10 mouse cellular contexts compared by ENCODE assay signal in the genomic region with DNA sequence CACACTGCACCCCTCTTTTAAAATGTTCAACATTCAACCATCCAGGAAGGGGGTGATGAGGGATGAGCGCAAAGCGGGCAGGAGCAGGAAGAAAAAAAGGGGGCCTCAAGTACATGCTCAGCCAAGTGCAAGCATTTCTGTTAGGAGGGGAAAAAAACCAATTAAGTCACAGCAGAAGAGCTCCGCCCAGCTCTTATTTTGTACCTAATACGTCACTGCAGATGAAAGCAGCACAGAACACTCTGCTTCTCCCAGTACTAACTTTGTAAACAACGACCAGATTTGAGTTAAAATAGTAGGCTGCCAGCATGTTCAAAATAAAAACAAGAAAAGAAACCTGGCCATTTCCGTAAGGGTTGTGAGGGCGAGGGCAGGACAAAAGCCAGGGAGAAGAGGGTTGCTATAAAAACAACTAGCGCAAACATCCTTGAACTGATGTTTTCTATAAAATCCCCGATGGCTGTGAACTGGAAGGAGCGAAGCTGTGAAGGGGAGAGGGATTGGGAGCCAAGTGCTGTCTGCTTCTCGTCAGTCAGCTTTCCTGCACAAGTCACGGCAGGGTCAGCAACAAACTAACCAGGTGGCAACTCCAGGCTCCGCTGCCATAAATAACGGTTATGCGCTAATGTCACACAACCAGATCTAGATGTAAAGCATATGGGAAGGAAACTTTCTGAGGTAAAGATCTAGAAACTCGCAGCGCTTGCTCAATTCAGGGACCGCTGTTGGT. TPM values are rescaled to one million over a fixed set of nuclear protein-coding genes. Genes with fewer than 3 reads are reported as not detected.
DNase-seq lines count a peak whose midpoint lies in the region; ATAC-seq and TF ChIP-seq lines count a peak whose summit lies in the region.
"Had no signal": no experiment of that assay in that cellular context is flagged by ENCODE, and none has a peak within 500 bp of the region (broad histone marks: within the 10 kb centered on the region; RNA-seq: fewer than 3 reads in every experiment).

No protein-coding gene starts in this region.

- peak overlapping the region; percentile 60 for H3K4me2 ChIP-seq in heart, embryonic 13.5 days
- peak overlapping the region; percentile 3; the same call in 1 of the 2 replicates for H3K4me2 ChIP-seq in hindbrain, embryonic 16.5 days (ENCODE audit: low read length)
- H3K4me2 ChIP-seq in midbrain, embryonic 14.5 days (ENCODE audit: low read length): 0 out of 2 replicates have a peak overlapping the region, but pooled peaks have one; percentile 15

- peak overlapping the region; percentile 69 for H3K9ac ChIP-seq in heart, embryonic 13.5 days
- no peak overlapping the region for H3K9ac ChIP-seq in hindbrain, embryonic 16.5 days (ENCODE audit: low read depth, low read length)
- H3K9ac ChIP-seq in midbrain, embryonic 14.5 days (replicated peaks; ENCODE audit: low read length): no peak overlapping the region

- peak overlapping the region; percentile 72 for H3K27ac ChIP-seq in heart, embryonic 13.5 days (replicated peaks)
- no peak overlapping the region for H3K27ac ChIP-seq in hindbrain, embryonic 16.5 days (ENCODE audit: low read depth, low read length)
- H3K27ac ChIP-seq in midbrain, embryonic 14.5 days (replicated peaks; ENCODE audit: low read depth, low read length): no peak overlapping the region
- H3K27ac ChIP-seq in thymus, adult 2 months (ENCODE audit: control insufficient read depth, insufficient read depth, low read length): no peak overlapping the region

- WGBS in heart, embryonic 13.5 days: 41% methylated on average over 18 of the region's 18 CpGs
- 35% methylated on average over 18 of the region's 18 CpGs for WGBS in hindbrain, embryonic 16.5 days
- WGBS in midbrain, embryonic 14.5 days: 37% methylated on average over 18 of the region's 18 CpGs
- WGBS in thymus, adult 2 months: 87% methylated on average over 18 of the region's 18 CpGs

- no peaks in the 10 kb centered on the region for H3K9me3 ChIP-seq in heart, embryonic 13.5 days
- H3K9me3 ChIP-seq in hindbrain, embryonic 16.5 days (ENCODE audit: control insufficient read depth, low read length): no peaks in the 10 kb centered on the region
- H3K9me3 ChIP-seq in midbrain, embryonic 14.5 days (ENCODE audit: control insufficient read depth, low read length): no peaks in the 10 kb centered on the region

- H3K4me1 ChIP-seq in heart, embryonic 13.5 days: peaks cover 38% of the 10 kb centered on the region
- peaks cover 8% of the 10 kb centered on the region for H3K4me1 ChIP-seq in hindbrain, embryonic 16.5 days (ENCODE audit: control insufficient read depth, insufficient read depth, low read depth, low read length)
- H3K4me1 ChIP-seq in midbrain, embryonic 14.5 days (ENCODE audit: control insufficient read depth, insufficient read depth, low read length): peaks cover 9% of the 10 kb centered on the region
- H3K4me1 ChIP-seq in thymus, adult 2 months (replicated peaks; ENCODE audit: control insufficient read depth, insufficient read depth, low read length): peaks cover 4% of the 10 kb centered on the region

- H3K36me3 ChIP-seq in heart, embryonic 13.5 days: no peaks in the 10 kb centered on the region
- H3K36me3 ChIP-seq in hindbrain, embryonic 16.5 days (ENCODE audit: control insufficient read depth, insufficient read depth, low read length): no peaks in the 10 kb centered on the region
- H3K36me3 ChIP-seq in midbrain, embryonic 14.5 days (ENCODE audit: control insufficient read depth, insufficient read depth, low read length): no peaks in the 10 kb centered on the region
- no peaks in the 10 kb centered on the region for H3K36me3 ChIP-seq in thymus, adult 2 months (ENCODE audit: control insufficient read depth, insufficient read depth, low read length)

- TF ChIP-seq CTCF in thymus, adult 2 months (IDR thresholded peaks at IDR 0.05; ENCODE audit: borderline replicate concordance, control insufficient read depth, extremely low read depth, insufficient read depth, low read length, poor library complexity): no peak

- H3K27me3 ChIP-seq in heart, embryonic 13.5 days (replicated peaks): no peaks in the 10 kb centered on the region
- H3K27me3 ChIP-seq in hindbrain, embryonic 16.5 days (replicated peaks; ENCODE audit: control insufficient read depth, insufficient read depth, low read length): no peaks in the 10 kb centered on the region
- no peaks in the 10 kb centered on the region for H3K27me3 ChIP-seq in midbrain, embryonic 14.5 days (ENCODE audit: control insufficient read depth, insufficient read depth, low read length)
- no peaks in the 10 kb centered on the region for H3K27me3 ChIP-seq in thymus, adult 2 months (ENCODE audit: control insufficient read depth, insufficient read depth, low read length)

- no peak for ATAC-seq in heart, embryonic 13.5 days (ENCODE audit: extremely low read depth, insufficient number of reproducible peaks, low FRiP score, low TSS enrichment)
- no peak for ATAC-seq in hindbrain, embryonic 16.5 days
- ATAC-seq in midbrain, embryonic 14.5 days (ENCODE audit: low FRiP score, low TSS enrichment): no peak
- ATAC-seq: inflammation-experienced regulatory T-cells, adult 6 months had no signal

- peak overlapping the region; percentile 25 for H3K4me3 ChIP-seq in heart, embryonic 13.5 days
- H3K4me3 ChIP-seq in hindbrain, embryonic 16.5 days (ENCODE audit: low read length): no peak overlapping the region
- no peak overlapping the region for H3K4me3 ChIP-seq in midbrain, embryonic 14.5 days (replicated peaks; ENCODE audit: low read depth, low read length)
- no peak overlapping the region for H3K4me3 ChIP-seq in thymus, adult 2 months (ENCODE audit: control insufficient read depth, insufficient read depth, low read length)

- no peak for TF ChIP-seq POLR2A in thymus, adult 2 months (IDR thresholded peaks at IDR 0.05; ENCODE audit: control insufficient read depth, extremely low read depth, insufficient read depth, low read length, poor library complexity)

- DNase-seq in heart, adult 8-10 months (ENCODE audit: low spot score): no peak
- DNase-seq in embryo, embryonic 10.5 days (ENCODE audit: low spot score): peak; percentile 81
- DNase-seq in midbrain, embryonic 14.5 days: no peak
- no peak for DNase-seq in frontal cortex, postnatal 36 days (ENCODE audit: low spot score in 2 of 2)
- no peak for DNase-seq in thymus, adult 2 months
- no peak for DNase-seq in thymus, postnatal 0 days (ENCODE audit: low spot score)
- DNase-seq: B cell, adult 2 months had no signal

RNA-seq across cellular contexts. Expression of gene BC052040, which starts 2.2 kb away (rescaled TPM):
- polyA plus RNA-seq in heart, embryonic 13.5 days (2015; fragmentation: Nextera tagmentation; extraction: Ambion mirVana): 14.5 and 15.7 TPM in 2 replicates
- total RNA-seq in heart, adult 8-10 months (2022): 1 to 10 TPM; 2.0 to 3.1 (median 2.9) TPM
- 20.5 and 23.3 TPM in 2 replicates for polyA plus RNA-seq in hindbrain, embryonic 16.5 days (2015; fragmentation: Nextera tagmentation; extraction: Ambion mirVana)
- polyA plus RNA-seq in midbrain, embryonic 14.5 days (2014; fragmentation: Nextera tagmentation; extraction: Ambion mirVana): 10.4 and 15.7 TPM in 2 replicates
- 3.8 and 4.6 TPM in 2 replicates for polyA plus RNA-seq in thymus, adult 2 months (2012; rRNA removed)
- 6.2 and 9.3 TPM in 2 replicates for polyA plus RNA-seq in thymus, postnatal 0 days (2015; fragmentation: Nextera tagmentation; extraction: Ambion mirVana)

Comparison
In these comparisons a context has a peak if more than half of its experiments do, and no peak if none do; other contexts are left out.
1. H3K4me2 ChIP-seq: peak in every context shown above with its lines; median percentile 60 in heart, embryonic 13.5 days; 15 in midbrain, embryonic 14.5 days; 3 in hindbrain, embryonic 16.5 days.